Mouse (Mus musculus) monocyte, adult 2 months (primary cell): ENCODE data around the gene Ndc1.
A peak's percentile ranks its signal among the peaks of the same experiment; 100 is the strongest.
"Not testable (repeated sequence)": the region's sequence is repeated elsewhere in the genome, so short reads cannot be mapped to it uniquely, and the experiment has no call there.

ENCODE experiments used
- DNase-seq, 2 experiments: peaks; one replicate each; pipeline ENCODE4 v3.0.0; 2022; ENCODE audit warnings: low spot score in 2 of 2, low read depth in 1 of 2

The Ndc1 gene

GRCm38 (mm10) chr4:107367567-107368314 lies at the start of gene Ndc1:
TSS of gene Ndc1 (plus strand) at chr4:107367784.
- peak; percentile 70 to 77 for DNase-seq

- no peak for DNase-seq
Observed at GRCm38 (mm10) chr4:107318646-107319045, 48.9 kb upstream of the Ndc1 start.

- no peak for DNase-seq
Observed at GRCm38 (mm10) chr4:107321041-107321440, 46.5 kb upstream of the Ndc1 start.

GRCm38 (mm10) chr4:107323113-107323512 lies 44.5 kb upstream of the Ndc1 start:
- no peak for DNase-seq

GRCm38 (mm10) chr4:107328530-107328929 lies 39.1 kb upstream of the Ndc1 start:
- no peak for DNase-seq

GRCm38 (mm10) chr4:107333514-107333913 lies 34.1 kb upstream of the Ndc1 start:
- DNase-seq = no peak

GRCm38 (mm10) chr4:107336356-107336755 lies 31.2 kb upstream of the Ndc1 start:
- no peak for DNase-seq

GRCm38 (mm10) chr4:107337455-107337854 lies 30.1 kb upstream of the Ndc1 start:
- DNase-seq = no peak

- DNase-seq = no peak
Observed at GRCm38 (mm10) chr4:107341354-107341753, 26.2 kb upstream of the Ndc1 start.

GRCm38 (mm10) chr4:107344612-107345011 lies 23.0 kb upstream of the Ndc1 start:
- DNase-seq = no peak

- DNase-seq = no peak
Observed at GRCm38 (mm10) chr4:107347221-107347620, 20.4 kb upstream of the Ndc1 start.

- DNase-seq = no peak
Observed at GRCm38 (mm10) chr4:107348529-107349310, 18.9 kb upstream of the Ndc1 start.

GRCm38 (mm10) chr4:107349311-107350008 lies 18.1 kb upstream of the Ndc1 start:
- DNase-seq = no peak

GRCm38 (mm10) chr4:107351368-107351767 lies 16.2 kb upstream of the Ndc1 start:
- no peak for DNase-seq

GRCm38 (mm10) chr4:107353612-107354011 lies 14.0 kb upstream of the Ndc1 start:
- DNase-seq = no peak

- DNase-seq = no peak
Observed at GRCm38 (mm10) chr4:107354126-107354525, 13.5 kb upstream of the Ndc1 start.

- DNase-seq = no peak
Observed at GRCm38 (mm10) chr4:107354543-107354942, 13.0 kb upstream of the Ndc1 start.

- DNase-seq = not testable (repeated sequence)
Observed at GRCm38 (mm10) chr4:107357172-107357571, 10.4 kb upstream of the Ndc1 start.

GRCm38 (mm10) chr4:107358460-107358859 lies 9.1 kb upstream of the Ndc1 start:
- DNase-seq = no peak

GRCm38 (mm10) chr4:107360457-107361145 lies 7.0 kb upstream of the Ndc1 start:
- no peak for DNase-seq

- no peak for DNase-seq
Observed at GRCm38 (mm10) chr4:107362755-107363154, 4.8 kb upstream of the Ndc1 start.
